Mouse (Mus musculus) T-cell, adult 2 months (primary cell): ENCODE measurements around the gene Cct5.

ENCODE experiments used
- DNase-seq: peaks from one replicate; pipeline ENCODE4 v3.0.0; 2022; ENCODE audit warnings: low spot score

Gene Cct5

GRCm38 (mm10) chr15:31563577-31564546, 37.7 kb downstream of the Cct5 start:
- DNase-seq = no peak

GRCm38 (mm10) chr15:31562847-31563246, 38.8 kb downstream of the Cct5 start:
- no peak for DNase-seq

- DNase-seq = no peak
Observed at GRCm38 (mm10) chr15:31561976-31562375, 39.6 kb downstream of the Cct5 start.

DNA sequence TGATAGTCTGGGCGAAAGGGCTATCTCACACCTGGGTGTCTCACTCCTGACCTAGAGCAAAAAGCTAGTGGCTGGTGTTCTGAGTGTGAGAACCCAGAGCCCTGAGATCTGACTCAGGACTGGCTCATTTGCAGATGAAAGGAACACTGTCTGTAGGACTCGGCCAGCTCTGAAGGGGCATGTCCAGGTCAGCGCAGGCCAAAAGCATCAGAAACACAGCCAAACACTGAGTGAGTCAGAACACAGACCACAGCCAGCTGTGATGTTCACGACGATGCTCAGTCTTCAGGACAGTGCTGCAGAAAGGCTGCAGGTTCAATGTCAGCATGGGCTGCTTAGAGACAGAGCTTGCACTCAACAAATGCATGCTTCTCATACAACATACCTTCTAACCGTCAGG, 40.2 kb downstream of the Cct5 start:
- DNase-seq = no peak

GRCm38 (mm10) chr15:31554855-31555254, 46.7 kb downstream of the Cct5 start:
- DNase-seq = no peak

GRCm38 (mm10) chr15:31550381-31550780, 51.2 kb downstream of the Cct5 start:
- DNase-seq = no peak

DNA sequence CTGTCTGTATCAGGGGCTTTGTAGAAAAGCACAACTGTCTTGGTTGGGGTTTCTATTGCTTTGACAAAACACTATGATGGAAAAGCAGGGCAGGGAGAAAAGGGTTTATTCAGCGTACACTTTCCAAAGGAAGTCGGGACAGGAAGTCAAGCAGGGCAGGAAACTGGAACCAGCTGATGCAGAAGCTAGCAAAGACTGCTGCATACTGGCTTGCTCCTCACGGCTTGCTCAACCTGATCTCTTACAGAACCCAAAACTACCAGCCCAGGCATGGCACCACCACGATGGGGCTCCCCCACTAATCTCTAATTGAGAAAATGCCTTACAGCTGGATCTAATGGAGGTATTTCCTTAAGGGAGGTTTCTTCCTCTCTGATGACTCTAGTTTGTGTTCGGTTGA, 54.2 kb downstream of the Cct5 start:
- DNase-seq = no peak

DNA sequence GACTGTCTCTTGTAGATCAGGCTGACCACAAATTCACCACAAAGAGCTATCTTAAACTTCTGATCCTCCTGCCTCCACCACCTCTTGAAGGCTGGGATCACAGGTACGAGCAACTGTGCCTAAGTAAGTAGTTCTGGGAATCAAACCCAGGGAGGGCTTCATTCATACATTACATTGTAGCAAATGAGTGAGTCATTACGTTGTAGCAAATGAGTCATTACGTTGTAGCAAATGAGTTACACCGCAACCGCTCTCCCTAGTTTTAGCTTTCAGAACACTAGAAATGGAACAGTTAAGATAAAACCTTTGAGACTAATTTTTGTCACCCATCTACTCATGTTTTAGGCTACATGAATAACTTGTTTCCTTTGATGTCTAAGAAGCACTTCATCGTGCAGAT, 55.3 kb downstream of the Cct5 start:
- DNase-seq = no peak

- no peak for DNase-seq
Observed at GRCm38 (mm10) chr15:31545058-31545457, 56.5 kb downstream of the Cct5 start.

GRCm38 (mm10) chr15:31543246-31543645, 58.4 kb downstream of the Cct5 start:
- DNase-seq = no peak

- no peak for DNase-seq
Observed at GRCm38 (mm10) chr15:31542013-31542958, 59.3 kb downstream of the Cct5 start.
